Mouse (Mus musculus): ENCODE data around the gene Grhpr.
A peak's percentile ranks its signal among the peaks of the same experiment; 100 is the strongest.
"Not testable (repeated sequence)": the region's sequence is repeated elsewhere in the genome, so short reads cannot be mapped to it uniquely, and the experiment has no call there.

Grhpr gene

DNA sequence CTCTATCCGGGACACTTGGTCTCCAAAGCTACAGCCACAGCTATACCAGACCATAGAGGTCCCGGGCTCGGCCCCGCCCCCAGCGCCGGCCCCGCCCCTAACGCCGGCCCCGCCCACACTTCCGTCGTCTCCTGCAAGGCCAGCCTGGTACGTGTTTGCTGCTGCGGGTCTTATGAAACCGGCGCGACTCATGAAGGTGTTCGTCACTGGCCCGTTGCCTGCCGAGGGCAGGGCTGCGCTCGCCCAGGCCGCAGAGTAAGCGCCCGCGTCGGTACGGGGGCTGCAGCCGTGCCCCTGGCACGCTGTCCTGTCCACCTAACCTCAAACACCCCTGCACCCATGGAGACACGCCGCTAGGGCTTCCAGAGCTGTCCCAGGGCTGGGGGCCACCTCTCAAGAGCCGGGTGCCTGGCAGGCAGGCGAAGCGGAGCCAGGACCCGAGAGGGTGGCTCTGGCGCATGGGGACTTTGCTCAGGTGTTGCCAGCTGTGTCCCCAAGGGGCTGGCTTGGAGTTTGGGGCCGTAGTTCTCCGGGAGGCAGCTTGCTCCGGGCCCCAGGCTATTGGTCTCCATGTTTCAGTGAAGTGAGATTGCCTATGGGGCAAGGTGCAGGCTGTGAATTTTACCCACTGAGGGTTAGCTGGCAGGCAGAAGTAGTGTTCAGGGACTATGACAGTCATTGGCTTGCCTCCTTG lies at the start of gene Grhpr:
Gene Grhpr, plus strand, starts transcription at position 116 of the 694 bp plus-strand sequence.
- peak; percentile 88 for DNase-seq

DNA sequence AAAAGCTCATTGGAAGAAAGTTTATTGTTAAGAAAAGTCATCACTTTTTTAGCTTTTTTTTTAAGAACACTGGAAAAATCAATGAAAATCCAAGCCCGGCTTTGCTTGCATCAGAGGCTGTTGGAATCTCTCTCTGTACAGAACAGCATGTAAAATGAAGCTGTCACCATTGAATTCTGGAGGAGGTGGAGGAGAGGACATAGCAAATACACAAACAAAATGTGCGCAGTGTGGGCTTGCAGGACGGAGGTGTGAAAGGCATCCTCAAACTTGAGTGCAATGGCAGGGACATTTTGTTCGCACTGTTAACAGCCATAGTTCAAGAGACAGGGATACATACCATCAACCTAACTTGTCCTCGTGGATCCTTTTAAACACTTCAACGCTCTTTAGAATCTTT lies 49.5 kb upstream of the Grhpr start:
- DNase-seq: no peak

DNA sequence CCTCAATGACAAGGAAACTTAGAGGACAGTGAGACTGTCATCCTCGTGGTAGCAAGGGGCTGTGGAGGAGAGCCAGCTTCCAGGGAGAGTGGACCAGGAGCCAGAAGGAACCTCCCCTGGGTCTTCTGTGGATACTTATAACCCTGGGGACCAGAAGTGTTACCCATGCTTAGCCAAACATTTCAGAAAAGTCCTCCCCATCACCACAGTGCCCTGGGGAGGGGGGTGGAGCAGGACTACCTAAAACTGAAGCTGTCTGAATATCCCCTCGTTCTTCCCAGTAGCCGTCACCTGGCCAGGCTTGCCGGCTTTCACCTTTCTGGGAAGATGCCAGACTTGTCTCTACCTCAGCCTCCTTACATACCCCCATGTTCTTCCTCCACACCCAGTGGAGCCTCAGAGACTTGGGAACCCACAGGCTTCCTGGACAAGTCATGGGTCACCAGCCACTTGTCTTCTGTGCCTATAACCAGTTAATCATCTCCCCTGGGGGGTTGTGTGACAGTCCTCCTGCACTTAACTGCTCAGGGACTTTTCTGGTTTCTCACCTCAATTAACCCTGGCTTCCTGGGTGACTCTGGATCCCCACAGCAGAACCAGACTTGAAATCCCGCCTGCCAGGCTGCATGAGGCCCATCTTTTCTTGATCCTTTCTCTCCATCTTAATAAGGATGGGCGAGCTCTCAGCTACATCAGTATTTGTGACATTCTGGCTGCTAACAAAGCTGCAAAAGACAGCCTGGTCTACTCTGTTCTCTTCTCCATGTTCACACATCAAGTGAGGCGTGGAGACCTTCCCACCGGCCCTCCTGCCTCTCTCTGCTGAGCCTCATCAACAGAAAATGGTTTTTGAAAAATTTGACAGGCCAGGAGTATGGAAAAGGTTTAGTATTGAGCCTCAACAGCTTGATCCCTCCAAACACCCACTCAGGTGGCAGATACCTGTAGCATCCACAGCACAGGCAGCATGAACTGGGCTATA lies 42.5 kb upstream of the Grhpr start:
- no peak for DNase-seq

DNA sequence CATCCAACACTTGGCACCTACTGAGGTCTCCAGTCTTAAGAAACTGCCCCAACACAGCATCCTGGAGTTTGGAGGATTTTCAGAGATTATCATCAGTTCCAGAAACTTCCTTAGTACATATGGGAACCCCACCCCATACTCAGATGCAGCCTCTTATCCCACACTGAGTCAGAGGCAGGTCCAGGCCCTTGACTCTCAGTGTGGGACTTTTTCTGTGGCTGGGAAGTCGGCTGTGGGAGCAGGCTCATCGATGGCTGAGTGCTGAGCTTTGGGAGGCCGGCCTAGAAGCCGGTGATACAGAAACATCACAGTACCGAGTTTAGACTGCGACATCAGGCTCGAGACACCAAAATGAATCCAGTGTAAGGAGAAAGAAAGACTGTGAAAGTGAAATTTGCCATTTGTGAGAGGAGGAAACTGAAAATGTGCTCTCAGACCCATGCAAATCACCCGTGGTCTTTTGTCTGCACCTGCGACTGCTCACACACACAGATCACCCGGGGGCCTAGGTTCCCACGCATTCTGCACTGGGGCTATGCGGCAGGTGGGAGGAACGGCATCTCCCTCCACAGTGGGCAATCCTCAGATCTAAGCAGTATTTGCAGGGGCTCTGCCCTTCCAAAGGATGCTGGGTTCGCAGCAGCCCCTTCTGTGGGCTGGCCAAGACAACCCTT lies 41.5 kb upstream of the Grhpr start:
- DNase-seq: no peak

DNA sequence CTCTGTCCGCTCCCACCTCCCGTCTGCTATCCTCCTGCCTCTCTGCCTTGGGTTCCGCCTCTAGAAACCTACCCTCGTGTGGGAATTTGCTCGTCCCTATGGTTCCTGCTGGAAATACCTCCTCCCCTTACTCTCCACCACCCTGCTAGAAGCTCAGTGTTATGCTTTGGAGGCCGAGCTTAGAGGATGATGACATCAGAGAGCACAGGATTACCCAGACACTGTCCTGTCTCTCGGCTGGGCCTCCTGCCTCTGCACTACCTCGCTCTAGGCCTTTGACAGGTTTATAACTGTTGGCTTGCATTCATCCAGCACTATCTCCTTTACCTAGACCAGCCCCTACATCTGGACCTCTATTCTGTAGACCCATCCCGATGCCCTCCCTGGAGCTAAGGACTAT lies 40.9 kb upstream of the Grhpr start:
- DNase-seq: no peak

DNA sequence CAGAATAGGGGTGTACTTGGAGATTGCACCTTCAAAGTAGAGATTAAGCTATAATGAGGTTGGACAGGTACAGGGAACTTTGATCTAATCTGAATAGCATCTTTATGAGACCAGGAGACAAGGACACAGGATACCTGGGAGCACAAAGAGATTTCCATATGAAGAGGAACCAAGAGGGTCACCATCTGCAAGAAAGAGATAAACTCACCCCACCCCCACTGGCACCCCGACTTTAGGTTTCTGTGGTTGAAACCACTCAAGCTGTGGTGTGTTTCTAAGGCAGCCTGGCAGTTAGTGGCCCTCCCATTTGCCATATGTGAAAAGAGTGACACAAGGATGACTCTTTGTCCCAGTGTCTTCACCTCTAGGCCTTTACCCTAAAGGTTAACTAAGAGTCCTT lies 39.0 kb upstream of the Grhpr start:
- no peak for DNase-seq

DNA sequence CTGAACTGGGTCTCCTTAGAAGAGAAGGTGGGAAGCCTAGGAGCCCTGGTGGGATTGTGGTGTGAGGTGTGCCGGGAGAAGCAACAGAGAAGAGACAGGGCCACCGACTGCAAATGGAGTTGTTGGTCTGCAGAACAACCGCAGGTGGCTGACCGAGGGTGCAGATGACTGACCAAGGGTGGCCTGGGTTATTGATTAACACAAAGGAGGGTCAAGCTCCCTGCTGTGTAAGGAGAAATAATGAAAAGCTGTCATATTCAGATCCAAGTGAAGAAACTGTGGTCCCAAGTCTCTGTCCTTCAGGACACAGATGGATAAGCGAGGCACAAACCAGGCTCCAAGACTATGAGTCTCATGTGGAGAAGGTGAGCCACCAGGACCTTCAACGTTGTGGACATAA lies 37.7 kb upstream of the Grhpr start:
- DNase-seq: no peak

DNA sequence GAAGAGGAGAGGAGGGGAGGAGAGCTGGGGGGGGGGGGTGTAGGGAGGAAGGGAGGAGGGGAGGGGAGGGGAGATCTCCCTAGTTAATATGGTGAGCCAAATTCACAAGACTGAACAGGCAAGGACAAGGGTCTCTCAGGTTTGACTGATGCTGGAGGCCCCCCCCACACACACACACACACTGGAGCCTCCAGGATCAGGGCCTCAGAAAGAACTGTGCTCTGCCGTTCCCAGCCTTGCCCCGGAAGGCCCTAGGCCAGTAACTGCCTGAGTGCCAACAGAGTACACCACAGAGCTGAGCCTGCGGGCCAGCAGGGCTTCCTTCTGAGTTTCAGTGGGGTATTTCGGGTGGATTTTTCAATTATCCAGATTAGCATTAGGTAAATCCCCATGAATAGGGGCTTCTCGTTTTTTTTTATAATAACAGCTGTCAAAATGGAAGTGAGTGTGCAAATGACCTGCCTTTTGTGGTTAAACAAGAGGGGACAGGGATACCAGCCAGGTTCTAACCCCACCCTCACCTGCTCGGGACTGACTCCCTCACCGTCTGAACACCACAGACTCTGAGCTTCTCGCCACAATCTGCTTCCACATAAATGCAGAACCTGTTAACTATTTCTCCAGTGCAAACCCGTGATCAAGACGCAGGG lies 36.6 kb upstream of the Grhpr start:
- no peak for DNase-seq

DNA sequence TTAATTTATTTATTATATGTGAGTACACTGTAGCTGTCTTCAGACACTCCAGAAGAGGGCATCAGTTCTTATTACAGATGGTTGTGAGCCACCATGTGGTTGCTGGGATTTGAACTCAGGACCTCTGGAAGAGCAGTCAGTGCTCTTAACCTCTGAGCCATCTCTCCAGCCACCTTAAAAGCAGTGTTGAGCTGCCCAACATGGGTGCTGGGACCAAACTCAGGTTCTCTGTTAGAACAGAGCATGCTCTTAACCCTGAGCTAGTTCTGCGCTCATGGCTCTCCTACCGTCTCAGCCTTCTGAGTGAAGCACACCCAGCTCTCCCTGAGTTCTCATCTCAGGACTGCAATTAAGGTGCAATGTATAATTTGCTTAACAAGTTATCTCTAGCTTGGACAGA lies 35.1 kb upstream of the Grhpr start:
- not testable (repeated sequence) for DNase-seq

DNA sequence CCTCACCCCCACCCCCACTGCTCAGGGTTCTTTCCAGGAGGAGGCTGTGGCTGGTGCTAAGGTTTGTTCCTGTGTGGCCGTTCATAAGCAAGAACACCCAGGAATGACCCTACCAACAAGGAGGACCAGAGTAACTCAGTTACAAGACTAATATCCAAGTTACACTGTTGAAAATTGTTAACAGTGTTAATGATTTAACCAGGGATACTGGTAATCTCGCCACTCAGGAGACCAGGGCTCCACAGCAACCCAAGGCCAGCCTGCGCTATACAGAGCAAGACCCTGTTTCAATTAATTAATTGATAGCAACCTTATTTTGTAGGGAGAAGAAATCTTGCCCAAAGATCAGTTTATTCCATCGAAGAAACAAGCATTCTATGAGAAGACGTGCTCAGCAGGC lies 33.7 kb upstream of the Grhpr start:
- no peak for DNase-seq

DNA sequence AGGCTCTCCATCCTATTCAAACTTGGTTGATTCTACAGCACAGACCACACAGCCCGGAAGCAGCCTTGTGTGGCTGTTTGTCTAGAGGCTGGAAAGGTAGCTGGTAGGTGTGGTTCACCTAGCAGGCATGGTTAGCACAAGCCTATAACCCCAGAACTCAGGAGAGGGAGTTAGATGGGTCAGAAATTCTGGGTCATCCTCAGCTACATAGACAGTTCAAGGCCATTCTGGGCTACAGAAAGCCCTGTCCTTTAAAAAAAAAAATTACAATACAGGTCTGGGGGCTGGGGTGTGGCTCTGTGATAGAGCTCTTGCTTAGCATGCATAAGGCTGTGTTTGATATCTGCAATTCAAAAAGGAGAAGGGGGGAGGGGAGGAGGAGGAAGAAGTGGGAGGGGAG lies 32.9 kb upstream of the Grhpr start:
- DNase-seq: no peak

DNA sequence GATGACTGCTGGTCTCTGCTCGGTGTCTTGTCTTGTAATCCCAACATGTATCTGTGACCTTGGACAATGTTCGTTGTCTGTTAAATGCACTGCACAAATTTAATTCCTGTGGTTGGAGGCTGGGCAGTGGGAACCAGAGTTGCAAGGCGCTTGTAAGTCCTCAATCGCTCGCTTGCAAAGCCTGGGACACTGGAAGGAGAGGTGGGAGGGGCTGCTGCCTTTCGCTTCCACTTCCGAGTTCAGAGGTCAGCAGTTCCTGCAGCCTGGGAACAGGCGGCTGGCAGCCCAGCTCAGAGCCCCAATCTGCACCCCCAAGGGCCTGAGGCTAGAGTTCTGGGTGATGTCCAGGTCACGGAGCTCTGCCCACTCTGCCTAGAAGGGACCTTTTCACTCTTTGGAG lies 28.2 kb upstream of the Grhpr start:
- no peak for DNase-seq

DNA sequence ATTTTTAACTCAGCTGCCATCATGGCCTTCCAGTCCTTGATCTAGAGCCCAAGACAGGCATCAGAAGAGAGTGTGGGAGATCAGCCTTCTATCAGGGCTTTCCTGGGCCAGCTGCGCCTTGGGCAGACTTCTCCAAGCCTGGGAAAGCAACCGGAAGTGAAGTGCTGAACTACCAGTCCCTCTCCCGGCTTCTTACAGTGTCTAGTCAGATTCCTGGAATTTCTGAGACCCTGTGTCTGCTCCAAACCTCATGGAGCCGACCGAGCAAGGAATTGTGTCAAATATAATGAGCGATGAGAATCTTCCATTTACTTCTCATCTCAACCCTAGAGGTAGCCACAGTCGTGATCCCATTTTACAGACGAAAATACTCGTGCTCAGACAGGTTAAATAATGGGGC lies 22.4 kb upstream of the Grhpr start:
- no peak for DNase-seq

DNA sequence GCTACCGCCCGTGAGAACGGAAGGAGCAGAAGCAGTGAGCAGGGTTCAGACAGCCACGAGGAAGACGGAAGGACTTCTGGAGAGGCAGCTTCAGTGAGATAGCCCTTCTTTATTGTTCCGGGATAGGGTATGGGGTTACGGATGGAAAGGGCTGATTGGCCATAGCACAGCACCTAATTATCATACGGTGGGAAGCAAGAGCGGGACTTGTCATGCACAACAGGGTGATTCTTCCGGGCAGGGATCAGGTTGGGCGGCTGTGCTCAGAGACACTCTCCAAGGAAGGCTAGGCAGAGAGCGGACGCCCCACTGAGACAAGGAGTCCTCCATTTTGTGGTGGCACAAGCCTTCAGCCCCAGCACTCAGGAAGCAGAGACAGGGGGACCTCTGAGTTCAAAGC lies 22.0 kb upstream of the Grhpr start:
- DNase-seq: no peak

DNA sequence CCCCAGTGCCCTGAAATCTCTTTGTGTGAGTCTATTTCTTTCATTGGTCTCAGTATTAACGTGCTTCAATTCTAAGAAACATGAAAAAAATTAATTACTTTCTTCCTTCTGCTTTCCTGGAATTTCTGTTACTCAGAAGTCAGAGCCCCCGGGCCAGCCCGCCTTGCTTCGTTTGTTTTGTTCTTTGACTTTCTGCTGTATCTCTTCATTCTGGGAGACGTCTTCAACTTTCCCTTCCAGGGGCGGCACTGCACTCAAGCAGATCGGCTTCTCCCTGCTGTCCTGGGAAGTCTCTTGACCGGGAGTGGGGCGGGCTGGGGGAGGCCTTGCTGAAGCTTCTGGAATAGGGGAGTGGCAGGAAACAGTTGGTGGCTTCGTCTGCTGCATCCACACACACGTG lies 18.0 kb upstream of the Grhpr start:
- DNase-seq: no peak

DNA sequence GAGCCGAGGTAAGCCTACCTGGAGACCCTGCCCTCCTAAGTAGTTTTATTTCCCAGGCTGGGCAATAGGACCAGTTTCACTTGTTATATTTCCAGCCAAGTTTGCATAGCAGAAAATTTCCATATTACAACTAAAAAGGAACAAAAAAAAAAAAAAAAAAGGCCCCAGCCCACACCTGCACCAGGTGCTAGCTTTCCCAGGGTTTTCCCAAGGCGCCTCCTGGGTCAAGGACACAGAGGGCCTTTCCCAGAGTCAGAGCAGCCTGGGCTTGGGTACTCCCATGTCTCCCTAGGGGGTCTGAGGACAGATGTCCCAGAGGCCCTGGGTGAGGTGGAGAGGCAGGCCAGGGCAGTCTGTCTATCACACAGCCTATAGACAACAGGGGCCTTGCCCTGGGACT lies 16.0 kb upstream of the Grhpr start:
- DNase-seq: no peak

DNA sequence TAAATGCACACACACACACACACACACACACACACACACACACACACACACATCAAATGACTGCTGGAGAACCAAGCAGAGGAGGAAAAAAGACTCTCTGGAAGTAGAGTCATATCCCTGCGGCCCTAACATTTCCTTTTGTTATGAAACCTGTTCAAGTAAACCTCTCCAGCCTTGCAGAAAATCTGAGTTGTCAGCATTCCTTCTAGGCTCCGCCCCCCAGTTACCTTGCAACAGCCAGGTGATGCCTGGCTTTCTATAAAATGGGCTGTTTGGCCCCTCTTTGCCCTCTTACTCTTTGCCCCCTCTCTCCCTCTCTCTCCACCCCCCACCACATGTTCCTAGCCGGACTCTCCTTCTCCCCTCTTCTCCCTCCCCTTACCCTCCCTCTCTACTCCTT lies 15.5 kb upstream of the Grhpr start:
- no peak for DNase-seq

DNA sequence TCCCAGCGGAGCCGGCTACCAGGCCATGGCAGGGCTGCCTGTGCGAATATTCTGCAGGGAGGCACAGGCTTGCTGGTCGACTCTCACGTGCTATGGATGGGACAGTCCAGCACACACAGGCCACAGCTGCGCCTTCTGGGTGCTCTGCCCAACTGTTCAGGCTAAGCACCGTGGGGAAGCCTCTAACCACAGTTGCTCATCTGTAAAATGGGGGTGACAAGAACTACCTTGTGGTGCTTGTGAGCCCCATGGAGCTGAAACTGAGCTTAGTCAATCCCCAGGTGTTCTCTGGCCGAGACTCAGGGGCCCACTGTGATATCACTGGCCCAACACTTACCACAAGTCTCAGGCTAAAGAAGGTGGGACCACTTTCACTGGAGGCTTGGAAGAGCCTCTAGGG lies 13.8 kb upstream of the Grhpr start:
- no peak for DNase-seq

DNA sequence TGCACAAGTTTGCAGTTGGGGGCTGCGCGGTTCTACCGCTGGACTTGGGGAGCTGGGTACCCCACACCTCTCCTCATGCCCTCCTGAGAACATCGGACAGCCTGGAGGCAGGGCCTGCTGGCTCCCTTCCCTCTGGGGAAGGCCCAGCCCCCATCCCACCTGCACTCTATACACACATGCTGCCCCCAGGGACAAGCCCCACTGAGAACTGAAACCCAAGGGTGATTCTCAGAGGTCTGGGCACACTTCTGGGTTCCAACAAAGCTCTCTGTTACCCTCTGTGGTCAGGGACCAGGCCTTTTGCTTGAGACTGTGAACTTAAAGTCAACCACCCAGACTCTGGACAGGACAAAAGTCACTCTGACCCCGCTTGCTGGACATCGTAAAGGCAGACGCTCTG lies 11.1 kb upstream of the Grhpr start:
- DNase-seq: peak; percentile 27

DNA sequence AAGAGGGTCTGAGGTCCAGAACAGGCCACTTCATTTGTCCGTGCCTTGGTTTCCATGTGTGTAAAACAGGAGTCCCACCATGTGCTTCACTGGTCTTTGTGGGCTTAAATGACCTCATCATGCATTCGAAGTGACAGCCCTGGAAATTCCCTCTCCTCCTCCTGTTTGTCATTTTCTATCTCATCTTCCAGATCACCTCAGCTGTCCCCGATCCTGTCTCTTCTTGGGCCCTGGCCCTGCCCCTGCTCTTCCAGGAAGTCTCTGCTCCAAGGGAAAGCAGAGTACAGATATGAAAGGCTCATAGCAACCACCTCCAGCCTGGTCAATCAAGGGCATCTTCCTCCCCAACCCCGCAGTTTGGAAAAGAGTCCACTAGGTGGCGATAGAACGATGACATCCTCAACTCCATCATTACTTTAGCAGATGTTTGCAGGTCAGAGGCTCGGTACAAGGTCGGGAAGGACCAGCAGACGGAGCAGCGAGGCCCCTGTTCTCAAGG lies 10.5 kb upstream of the Grhpr start:
- peak; percentile 72 for DNase-seq

DNA sequence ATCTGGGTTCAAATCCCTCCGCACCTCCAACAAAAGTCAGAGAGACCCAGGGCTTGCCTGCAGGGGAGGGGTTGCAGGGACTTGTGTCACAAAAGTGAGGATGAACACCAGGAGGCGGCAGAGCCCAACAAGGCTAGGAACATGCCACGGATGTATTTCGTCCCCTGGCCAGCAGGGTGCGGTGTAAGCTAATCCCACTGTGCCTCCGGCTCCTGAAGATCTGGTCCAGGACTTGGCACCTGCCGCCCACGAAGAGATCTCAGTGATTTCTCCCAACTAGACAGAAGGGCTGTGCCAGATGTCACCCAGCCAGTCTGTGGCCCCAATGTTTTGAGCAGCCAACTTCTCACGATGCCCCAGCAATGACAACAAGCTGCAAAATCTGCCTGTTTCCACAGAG lies 7.7 kb upstream of the Grhpr start:
- peak; percentile 95 for DNase-seq

DNA sequence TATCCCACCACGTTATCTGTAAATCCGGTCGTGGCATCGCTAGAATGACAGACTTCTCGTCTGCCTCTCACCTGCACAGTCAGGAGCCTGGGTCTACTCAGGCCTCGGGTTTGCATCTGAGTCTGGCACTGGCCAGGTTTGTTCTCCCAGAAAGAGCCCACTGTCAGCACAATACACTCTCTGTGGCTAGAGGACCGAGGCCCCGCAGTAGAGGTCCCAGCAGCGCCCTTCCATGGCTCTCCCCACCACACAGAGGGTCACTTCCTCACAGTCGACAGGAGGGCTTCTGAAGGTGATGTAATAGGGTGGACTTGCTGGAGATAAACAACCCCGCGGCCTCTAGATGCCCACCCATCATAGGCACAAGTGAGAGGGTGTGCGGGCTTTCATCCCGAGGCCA lies 7.3 kb upstream of the Grhpr start:
- no peak for DNase-seq

DNA sequence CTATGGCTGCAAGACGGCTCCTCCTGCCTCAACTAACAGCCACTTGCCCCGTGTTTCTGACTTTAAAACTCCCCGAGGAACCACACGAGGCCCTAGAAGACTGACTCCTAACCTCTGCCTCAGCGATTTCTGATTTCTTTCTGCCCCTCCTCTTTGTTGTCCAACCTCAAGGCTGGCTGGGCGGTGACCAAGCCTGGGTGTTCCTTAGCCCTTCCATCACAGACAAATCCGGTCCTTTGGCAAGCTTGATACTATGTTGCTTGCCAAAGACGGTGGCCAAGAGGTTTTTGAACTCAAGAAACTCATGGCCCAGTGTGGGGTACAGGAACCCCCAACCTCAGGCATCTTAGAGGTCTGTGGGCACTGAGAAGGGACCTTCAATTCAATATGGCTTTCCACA lies 6.9 kb upstream of the Grhpr start:
- DNase-seq: no peak
